Mouse (Mus musculus) brain, embryonic 14.5 days (tissue): ENCODE data around the gene Cenpl.

Experiments
- CTCF ChIP-seq: fragments of 200-500 bp; IDR thresholded peaks from 2 replicates; pipeline ENCODE4 v1.5.1; 2012; ENCODE audit warnings: inconsistent platforms, mild to moderate bottlenecking, moderate library complexity, borderline replicate concordance; ENCODE audit not compliant: insufficient read depth, insufficient read length; ENCODE audit errors: extremely low read depth
- POLR2A ChIP-seq: fragments of 200-500 bp; IDR thresholded peaks from 2 replicates; pipeline ENCODE4 v1.6.1; 2012; ENCODE audit warnings: mild to moderate bottlenecking, inconsistent platforms, borderline replicate concordance; ENCODE audit not compliant: poor library complexity, insufficient read depth, insufficient read length, severe bottlenecking; ENCODE audit errors: extremely low read depth

GRCm38 (mm10) chr1:161025410-161026210 is 44.9 kb upstream of the Cenpl start:
- TF ChIP-seq CTCF (no peak), POLR2A (no peak)
